Mouse (Mus musculus) cerebellum, adult 11-12 months (tissue): Measurements from ENCODE around the gene Mkks.
"Not testable (repeated sequence)": the region's sequence is repeated elsewhere in the genome, so short reads cannot be mapped to it uniquely, and the experiment has no call there.

Source experiments
- DNase-seq: peaks from one replicate; pipeline ENCODE4 v3.0.0; 2022

Mkks gene

GRCm38 (mm10) chr2:136891068-136891950 lies at the start of gene Mkks, which contains the start of the genes Slx4ip and AL731706.1:
Gene Mkks, minus strand, starts transcription at chr2:136891389.
Gene Slx4ip, plus strand, starts transcription at chr2:136891218.
Gene AL731706.1, minus strand, starts transcription at chr2:136891389.
- peak; percentile 100 for DNase-seq

DNA sequence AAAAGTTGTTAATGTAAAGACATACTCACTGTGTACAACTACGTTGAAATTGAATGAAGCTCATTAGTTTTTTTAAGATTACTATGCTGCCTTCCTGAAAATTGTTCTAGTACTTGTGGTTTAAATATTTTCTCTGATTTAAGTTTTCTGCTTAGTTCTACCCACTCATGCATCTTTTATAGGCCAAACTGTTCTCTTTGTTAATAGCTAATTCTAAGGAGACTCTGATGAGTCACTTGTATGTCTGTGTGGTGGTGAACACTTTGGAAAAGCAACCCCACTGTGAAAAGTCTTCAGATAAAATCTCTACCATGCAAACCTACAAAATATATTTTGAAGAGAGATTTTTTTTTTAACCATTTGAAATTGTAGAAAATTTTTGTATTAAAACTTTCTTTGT lies 47.1 kb upstream of the Mkks start:
- DNase-seq = no peak

DNA sequence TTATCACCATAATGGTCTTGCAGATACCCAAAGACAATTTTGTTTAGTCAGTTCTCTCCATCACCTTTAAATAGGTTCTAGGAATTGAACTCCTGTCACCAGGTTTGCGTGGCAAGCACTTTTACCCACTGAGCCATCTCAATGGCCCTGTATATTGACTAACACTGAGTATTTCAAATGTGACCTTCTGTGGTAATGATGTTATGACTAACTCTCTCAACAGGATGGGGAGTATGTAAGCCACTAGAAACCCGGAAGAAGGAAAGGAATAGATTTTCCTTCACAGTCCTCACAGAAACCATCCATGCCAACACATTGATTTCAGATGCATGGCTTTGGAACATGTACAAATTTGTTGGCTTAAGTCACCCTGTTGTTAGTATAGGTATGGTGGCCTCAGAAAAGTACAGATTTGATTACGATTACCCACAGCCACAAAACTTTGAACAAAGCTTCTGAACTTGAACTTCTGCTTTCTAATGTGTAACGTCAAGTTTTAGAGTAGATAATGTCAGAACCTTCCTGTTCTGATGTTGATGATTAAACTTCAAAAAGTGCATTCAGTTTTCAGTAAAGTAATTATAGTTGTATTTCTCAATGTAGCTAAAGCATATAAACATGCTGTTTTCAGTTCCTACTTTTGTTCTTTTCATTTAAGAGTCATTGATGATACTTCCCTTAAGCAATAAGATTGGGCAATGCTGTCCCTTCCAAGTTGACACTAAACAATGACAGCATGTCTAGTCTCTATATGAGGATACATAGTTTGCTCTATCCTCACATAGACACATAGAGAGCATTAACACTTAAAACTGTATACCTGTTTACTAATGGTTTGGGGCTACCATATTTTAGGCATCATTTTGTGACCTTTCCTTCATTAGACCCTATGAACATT lies 45.5 kb upstream of the Mkks start:
- DNase-seq = no peak

- DNase-seq = no peak
Observed at GRCm38 (mm10) chr2:136921003-136921408, 29.8 kb upstream of the Mkks start.

DNA sequence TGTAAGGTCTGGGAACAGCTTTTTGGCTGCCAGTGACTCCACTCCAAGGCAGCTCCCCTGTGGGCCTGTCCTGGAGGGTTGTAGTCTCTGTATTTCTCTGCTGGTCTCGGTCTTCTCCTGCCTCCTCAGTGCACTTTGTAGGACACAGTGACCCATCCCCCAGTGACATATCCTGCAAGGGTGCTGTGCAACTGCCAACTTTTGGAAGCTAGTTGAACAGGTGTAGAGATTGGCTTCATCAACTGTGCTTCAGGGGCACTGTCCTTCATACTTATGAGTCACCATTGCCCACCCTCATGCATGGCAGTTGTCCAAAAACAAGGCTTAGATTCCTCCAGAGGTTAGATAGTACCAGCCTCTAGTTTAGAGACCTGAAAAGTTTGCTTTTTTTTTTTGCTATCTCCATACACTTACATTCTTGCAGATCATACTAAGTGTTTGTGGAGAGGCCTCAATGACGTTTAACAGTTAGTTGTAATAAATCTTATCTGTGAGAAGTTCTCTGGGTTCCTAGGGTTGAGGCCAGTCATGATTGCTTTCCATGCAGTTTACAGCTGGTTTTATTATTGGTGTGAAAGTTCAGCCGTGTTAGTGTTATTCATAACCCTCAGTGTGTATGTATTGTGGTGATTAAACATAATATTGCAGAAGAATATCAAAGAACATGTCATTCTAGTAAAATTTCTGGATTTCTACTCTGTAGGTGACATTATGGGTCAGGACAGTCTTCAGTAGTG lies 29.2 kb upstream of the Mkks start:
- DNase-seq = no peak

GRCm38 (mm10) chr2:136919433-136919832 lies 28.2 kb upstream of the Mkks start:
- no peak for DNase-seq

DNA sequence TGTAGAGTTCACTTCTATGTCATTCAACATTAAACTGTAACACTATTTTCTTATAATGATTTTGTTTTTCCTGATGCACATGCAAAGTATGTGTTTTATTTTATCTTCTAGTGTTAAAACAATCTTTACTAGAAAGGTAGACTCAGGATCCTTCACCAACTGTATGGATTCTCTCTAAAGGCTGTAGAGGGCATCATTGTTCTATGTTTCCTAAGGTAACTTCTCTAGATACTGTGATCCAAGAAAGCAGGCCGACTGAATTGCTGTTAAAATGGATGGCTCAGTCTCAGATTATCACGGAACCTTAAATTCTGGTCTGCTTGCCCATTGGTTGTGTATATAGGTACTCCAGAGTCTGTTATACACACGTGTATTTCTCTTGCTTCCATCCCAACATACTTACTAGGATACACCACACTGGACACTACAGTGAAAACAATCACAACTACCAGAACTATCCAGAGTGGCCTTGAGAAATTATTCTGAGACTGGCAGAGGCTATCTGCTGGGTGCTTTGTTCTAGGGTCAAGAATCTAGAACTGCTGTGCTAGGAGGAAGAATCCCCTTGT lies 23.2 kb upstream of the Mkks start:
- DNase-seq = no peak

DNA sequence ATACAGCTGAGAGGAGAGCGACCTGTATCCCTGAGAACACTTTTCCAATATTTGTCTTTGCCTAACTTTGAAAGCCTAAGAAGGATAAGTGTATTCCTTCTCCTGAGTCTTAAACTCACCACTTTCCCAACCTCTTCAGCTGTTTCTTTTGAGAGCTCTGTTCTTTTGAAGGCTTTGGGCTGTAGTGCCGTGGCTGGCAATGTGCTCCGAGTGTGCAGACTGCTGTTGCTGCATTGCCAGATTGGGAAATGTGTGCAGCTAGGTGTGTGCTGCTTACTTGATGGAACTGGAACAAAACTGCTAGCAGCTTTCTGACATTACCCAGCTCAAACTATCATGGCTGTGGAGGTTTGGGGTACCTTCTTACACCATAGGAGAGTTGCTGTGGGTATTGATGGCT lies 21.8 kb upstream of the Mkks start:
- no peak for DNase-seq

- DNase-seq = no peak
Observed at GRCm38 (mm10) chr2:136911958-136912411, 20.8 kb upstream of the Mkks start.

DNA sequence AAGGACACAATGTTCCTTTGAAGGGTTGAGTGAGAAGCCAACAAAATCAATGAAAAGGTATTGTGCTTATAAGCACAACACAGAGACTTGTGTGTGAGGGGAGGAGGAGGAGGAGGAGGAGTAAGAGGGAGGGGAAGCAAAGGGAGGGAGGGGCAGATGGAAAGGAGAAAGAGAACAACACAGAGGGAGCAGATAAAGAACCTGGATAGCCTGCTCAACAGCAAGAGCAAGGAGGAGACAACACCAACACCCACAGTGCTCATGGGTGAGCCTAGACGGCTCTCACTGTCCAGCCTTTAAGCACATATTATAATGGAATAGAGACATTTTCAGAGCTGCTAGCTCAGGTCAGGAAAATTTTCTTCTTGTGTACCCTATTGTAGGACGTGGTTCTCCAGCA lies 18.1 kb upstream of the Mkks start:
- no peak for DNase-seq

- no peak for DNase-seq
Observed at GRCm38 (mm10) chr2:136908596-136908995, 17.4 kb upstream of the Mkks start.

- no peak for DNase-seq
Observed at GRCm38 (mm10) chr2:136896131-136896530, 4.9 kb upstream of the Mkks start.

GRCm38 (mm10) chr2:136894494-136894893 lies 3.3 kb upstream of the Mkks start:
- DNase-seq = no peak

- peak; percentile 99 for DNase-seq
Observed at GRCm38 (mm10) chr2:136891951-136892371, 772 bp upstream of the Mkks start.

DNA sequence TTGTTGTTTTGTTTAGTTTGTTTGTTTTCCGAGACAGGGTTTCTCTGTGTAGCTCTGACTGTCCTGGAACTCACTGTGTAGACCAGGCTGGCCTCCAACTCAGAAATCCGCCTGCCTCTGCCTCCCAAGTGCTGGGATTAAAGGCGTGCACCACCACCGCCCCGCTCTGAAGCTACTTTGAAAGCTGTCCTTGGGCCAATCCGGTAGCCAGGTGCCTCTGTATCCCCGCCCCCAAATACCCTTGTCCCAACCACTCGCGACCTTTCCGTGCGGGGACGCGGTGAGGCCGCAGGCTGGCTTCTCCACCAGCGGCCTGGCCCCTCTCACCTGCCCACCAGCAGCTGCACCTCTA lies 497 bp downstream of the Mkks start:
- DNase-seq = not testable (repeated sequence)

GRCm38 (mm10) chr2:136886846-136887245 lies 4.3 kb downstream of the Mkks start:
- DNase-seq = no peak

- DNase-seq = no peak
Observed at GRCm38 (mm10) chr2:136885579-136885978, 5.6 kb downstream of the Mkks start, which contains the start of gene AL731706.2. Gene AL731706.2, minus strand, starts transcription at chr2:136885679.

- DNase-seq = no peak
Observed at GRCm38 (mm10) chr2:136854543-136855388, 36.4 kb downstream of the Mkks start.

GRCm38 (mm10) chr2:136850366-136850765 lies 40.8 kb downstream of the Mkks start:
- DNase-seq = no peak

GRCm38 (mm10) chr2:136837994-136838393 lies 53.2 kb downstream of the Mkks start:
- no peak for DNase-seq

DNA sequence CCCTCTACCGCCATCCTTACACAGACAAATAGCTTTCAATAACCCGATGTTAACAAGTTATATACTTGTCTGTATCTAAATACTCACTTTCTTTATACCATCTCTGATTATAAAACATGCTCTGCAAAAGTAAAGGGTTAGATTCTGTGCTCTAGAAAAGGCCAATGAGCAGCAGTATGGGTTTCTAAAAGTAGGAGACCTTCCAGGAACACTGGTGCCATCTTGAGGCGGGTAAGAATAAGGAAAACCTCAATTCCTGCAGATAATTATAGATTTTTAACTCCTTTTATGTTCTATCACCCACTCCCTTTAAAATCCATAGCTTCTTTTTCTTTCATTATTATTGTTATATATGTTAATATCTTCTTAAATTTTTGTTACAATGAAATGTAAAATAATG lies 55.3 kb downstream of the Mkks start:
- DNase-seq = no peak

GRCm38 (mm10) chr2:136834715-136835075 lies 56.5 kb downstream of the Mkks start:
- no peak for DNase-seq
